Mouse (Mus musculus) C2C12 (cell line): Measurements from ENCODE around the gene Dnm2.

Source experiments
- CEBPB ChIP-seq: IDR thresholded peaks from one replicate; pipeline ENCODE4 v1.6.1; 2011; ENCODE audit warnings: low read depth, mild to moderate bottlenecking, control low read depth, moderate library complexity
- CTCF ChIP-seq: IDR thresholded peaks from one replicate; pipeline ENCODE4 v1.5.1; 2011; ENCODE audit not compliant: control insufficient read depth, insufficient read depth, insufficient read length
- USF1 ChIP-seq: IDR thresholded peaks from one replicate; pipeline ENCODE4 v1.6.1; 2011; ENCODE audit warnings: low read depth, mild to moderate bottlenecking, control low read depth, moderate library complexity

DNA sequence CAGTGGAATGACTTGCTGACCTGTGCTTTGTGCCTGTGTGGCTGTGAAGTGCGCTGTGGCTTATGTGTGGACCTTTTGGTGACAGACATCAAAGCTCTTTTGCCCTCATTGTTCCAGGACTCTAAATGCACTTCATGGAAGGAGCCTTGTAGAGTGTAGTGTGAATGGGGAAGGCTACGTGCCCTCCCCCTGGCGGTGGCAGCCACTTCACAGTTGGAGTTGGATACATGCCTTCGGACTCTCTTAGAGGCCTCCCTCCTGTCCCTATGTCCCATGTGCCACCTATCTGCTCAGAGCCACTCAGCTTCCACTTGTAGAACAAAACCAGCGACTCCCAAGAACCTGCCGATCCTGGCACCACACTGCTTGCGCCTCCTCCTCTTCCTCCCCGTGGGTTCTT lies 9.1 kb downstream of the Dnm2 start:
- TF ChIP-seq CTCF (no peak), CEBPB (no peak), USF1 (no peak)
